Mouse (Mus musculus): ENCODE results near the gene Ksr1. TPM values are rescaled to one million over a fixed set of nuclear protein-coding genes. Genes with fewer than 3 reads are reported as not detected.

The Ksr1 gene
- polyA plus RNA-seq, 1 experiment: 21.9 TPM

DNA sequence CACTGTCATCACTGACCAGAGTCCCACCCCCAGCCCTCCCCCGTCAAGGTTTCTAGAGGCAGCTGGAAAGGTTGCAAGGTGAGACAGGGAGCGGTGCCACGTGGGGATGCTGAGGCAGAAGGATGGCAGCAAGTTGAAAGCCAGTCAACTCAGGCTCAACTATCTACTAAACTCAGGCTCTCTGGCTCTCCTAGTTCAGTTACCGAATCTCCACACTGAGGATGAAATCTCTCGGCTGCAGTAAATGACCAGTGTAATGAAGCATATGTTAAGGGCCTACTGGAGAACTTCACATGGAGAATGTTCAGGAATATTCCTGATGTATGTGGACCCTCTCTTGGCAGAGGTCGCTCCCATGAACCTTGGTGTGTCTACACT lies 5.7 kb downstream of the Ksr1 start:
- 87% methylated on average over 6 of the region's 6 CpGs for WGBS
- H3K4me3 ChIP-seq (replicated peaks; ENCODE audit: extremely low read depth, low read depth, low read length): no peak overlapping the region
- TF ChIP-seq POLR2A (IDR thresholded peaks at IDR 0.05; ENCODE audit: borderline replicate concordance, extremely low read depth, low read depth, low read length) (no peak), CTCF (IDR thresholded peaks at IDR 0.05; ENCODE audit: insufficient read depth, low read length) (no peak)
- H3K4me1 ChIP-seq (ENCODE audit: control insufficient read depth, insufficient read depth, low read length): peaks cover 16% of the 10 kb centered on the region
- DNase-seq: no peak

- no peak for DNase-seq
- H3K4me1 ChIP-seq (ENCODE audit: control insufficient read depth, insufficient read depth, low read length): peaks cover 18% of the 10 kb centered on the region
- WGBS: 78% methylated on average over 11 of the region's 11 CpGs
- no peak overlapping the region for H3K4me3 ChIP-seq (replicated peaks; ENCODE audit: extremely low read depth, low read depth, low read length)
- TF ChIP-seq CTCF (IDR thresholded peaks at IDR 0.05; ENCODE audit: insufficient read depth, low read length): no peak
- TF ChIP-seq POLR2A (IDR thresholded peaks at IDR 0.05; ENCODE audit: borderline replicate concordance, extremely low read depth, low read depth, low read length): no peak
These were observed 6.2 kb downstream of the Ksr1 start for GRCm38 (mm10) chr11:79139878-79140510.

GRCm38 (mm10) chr11:79138621-79139020 lies 7.6 kb downstream of the Ksr1 start:
- TF ChIP-seq POLR2A (IDR thresholded peaks at IDR 0.05; ENCODE audit: borderline replicate concordance, extremely low read depth, low read depth, low read length) (no peak), CTCF (IDR thresholded peaks at IDR 0.05; ENCODE audit: insufficient read depth, low read length) (no peak)
- Histone ChIP-seq H3K4me1 (ENCODE audit: control insufficient read depth, insufficient read depth, low read length) (peaks cover 20% of the 10 kb centered on the region), H3K4me3 (replicated peaks; ENCODE audit: extremely low read depth, low read depth, low read length) (no peak overlapping the region)
- 73% methylated on average over 6 of the region's 6 CpGs for WGBS
- DNase-seq: no peak

- TF ChIP-seq CTCF (IDR thresholded peaks at IDR 0.05; ENCODE audit: insufficient read depth, low read length) (no peak), POLR2A (IDR thresholded peaks at IDR 0.05; ENCODE audit: borderline replicate concordance, extremely low read depth, low read depth, low read length) (no peak)
- no peak for DNase-seq
- no peak overlapping the region for H3K4me3 ChIP-seq (replicated peaks; ENCODE audit: extremely low read depth, low read depth, low read length)
- WGBS: 84% methylated on average over 5 of the region's 5 CpGs
- peaks cover 22% of the 10 kb centered on the region for H3K4me1 ChIP-seq (ENCODE audit: control insufficient read depth, insufficient read depth, low read length)
These were observed 9.0 kb downstream of the Ksr1 start for GRCm38 (mm10) chr11:79137245-79137644.

- no peak overlapping the region for H3K4me3 ChIP-seq (replicated peaks; ENCODE audit: extremely low read depth, low read depth, low read length)
- 22% methylated on average over 7 of the region's 7 CpGs for WGBS
- peaks cover 15% of the 10 kb centered on the region for H3K4me1 ChIP-seq (ENCODE audit: control insufficient read depth, insufficient read depth, low read length)
- DNase-seq: no peak
- TF ChIP-seq POLR2A (IDR thresholded peaks at IDR 0.05; ENCODE audit: borderline replicate concordance, extremely low read depth, low read depth, low read length) (no peak), CTCF (IDR thresholded peaks at IDR 0.05; ENCODE audit: insufficient read depth, low read length) (no peak)
These were observed 10.4 kb downstream of the Ksr1 start for GRCm38 (mm10) chr11:79135685-79136360.

DNA sequence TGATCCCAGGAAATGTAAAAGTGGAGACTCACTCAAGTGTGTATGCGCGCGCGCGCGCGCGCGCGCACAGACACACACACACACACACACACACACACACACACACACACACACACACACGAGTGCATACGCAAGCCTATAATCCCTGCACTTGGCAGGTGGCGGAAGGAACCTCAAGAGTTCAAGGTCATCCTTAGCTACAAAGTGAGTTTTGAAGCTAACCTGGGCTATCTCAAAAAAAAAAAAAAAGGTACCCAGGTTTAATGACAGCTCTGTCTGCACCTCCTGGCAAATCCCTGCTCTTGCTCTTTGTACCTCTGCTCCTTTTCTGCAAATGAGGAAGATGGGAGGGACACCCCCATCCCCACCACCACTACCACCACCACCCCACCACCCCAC lies 11.1 kb downstream of the Ksr1 start:
- TF ChIP-seq CTCF (IDR thresholded peaks at IDR 0.05; ENCODE audit: insufficient read depth, low read length) (no peak), POLR2A (IDR thresholded peaks at IDR 0.05; ENCODE audit: borderline replicate concordance, extremely low read depth, low read depth, low read length) (no peak)
- H3K4me3 ChIP-seq (replicated peaks; ENCODE audit: extremely low read depth, low read depth, low read length): no peak overlapping the region
- no peak for DNase-seq
- WGBS: 90% methylated on average over 13 of the region's 13 CpGs
- H3K4me1 ChIP-seq (ENCODE audit: control insufficient read depth, insufficient read depth, low read length): peaks cover 15% of the 10 kb centered on the region

- TF ChIP-seq CTCF (IDR thresholded peaks at IDR 0.05; ENCODE audit: insufficient read depth, low read length) (no peak), POLR2A (IDR thresholded peaks at IDR 0.05; ENCODE audit: borderline replicate concordance, extremely low read depth, low read depth, low read length) (no peak)
- Histone ChIP-seq H3K4me3 (replicated peaks; ENCODE audit: extremely low read depth, low read depth, low read length) (no peak overlapping the region), H3K4me1 (ENCODE audit: control insufficient read depth, insufficient read depth, low read length) (peaks cover 19% of the 10 kb centered on the region)
- WGBS: 73% methylated on average over 13 of the region's 13 CpGs
- no peak for DNase-seq
These were observed 11.6 kb downstream of the Ksr1 start for GRCm38 (mm10) chr11:79134416-79135104.

DNA sequence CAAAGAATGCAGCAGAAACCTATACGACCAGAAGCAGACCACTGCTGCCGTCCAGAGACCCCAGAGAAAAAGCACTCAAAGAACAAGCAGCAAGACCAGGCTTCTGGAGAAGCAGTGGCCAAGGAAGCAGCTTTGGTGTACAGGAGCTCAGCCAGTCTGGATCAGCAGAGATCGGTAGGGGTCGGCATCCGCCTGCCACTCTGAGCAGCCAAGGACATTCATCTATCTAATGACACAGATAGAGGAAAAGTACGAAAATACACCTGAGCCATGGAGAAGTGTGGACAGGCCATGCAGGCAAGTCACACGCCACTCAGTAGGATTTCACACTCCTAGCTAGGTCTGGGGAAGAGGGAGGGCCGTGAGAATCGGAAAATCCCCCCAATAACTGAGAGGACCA lies 12.2 kb downstream of the Ksr1 start:
- Histone ChIP-seq H3K4me3 (replicated peaks; ENCODE audit: extremely low read depth, low read depth, low read length) (no peak overlapping the region), H3K4me1 (ENCODE audit: control insufficient read depth, insufficient read depth, low read length) (peaks cover 23% of the 10 kb centered on the region)
- TF ChIP-seq CTCF (IDR thresholded peaks at IDR 0.05; ENCODE audit: insufficient read depth, low read length) (no peak), POLR2A (IDR thresholded peaks at IDR 0.05; ENCODE audit: borderline replicate concordance, extremely low read depth, low read depth, low read length) (no peak)
- 84% methylated on average over 9 of the region's 9 CpGs for WGBS
- no peak for DNase-seq

DNA sequence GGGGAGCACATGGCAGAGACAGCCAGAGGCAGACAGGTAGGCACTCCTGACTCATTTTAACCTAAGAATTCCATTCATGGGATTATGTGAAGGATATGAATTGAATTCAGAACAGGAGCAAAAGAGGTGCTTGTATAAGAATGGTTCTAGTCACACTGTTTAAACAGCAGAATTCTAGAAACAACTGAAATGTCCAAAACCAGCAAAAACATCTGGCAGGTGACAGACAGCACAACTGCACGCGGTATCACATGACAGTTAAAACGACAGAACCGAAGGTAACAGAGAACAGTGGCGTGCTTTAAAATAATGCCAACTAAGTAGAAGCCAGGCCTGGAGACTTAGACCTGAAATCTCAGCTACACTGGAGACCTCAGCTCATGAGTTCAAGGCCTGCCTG lies 13.2 kb downstream of the Ksr1 start:
- WGBS: 83% methylated on average over 5 of the region's 5 CpGs
- TF ChIP-seq POLR2A (IDR thresholded peaks at IDR 0.05; ENCODE audit: borderline replicate concordance, extremely low read depth, low read depth, low read length) (no peak), CTCF (IDR thresholded peaks at IDR 0.05; ENCODE audit: insufficient read depth, low read length) (no peak)
- no peak overlapping the region for H3K4me3 ChIP-seq (replicated peaks; ENCODE audit: extremely low read depth, low read depth, low read length)
- H3K4me1 ChIP-seq (ENCODE audit: control insufficient read depth, insufficient read depth, low read length): peaks cover 23% of the 10 kb centered on the region
- DNase-seq: no peak

All from lung, adult 2 months (tissue).